Mouse (Mus musculus): ENCODE measurements at regions not wholly inside any gene's neighbourhood (a gene's known extent, or its start where the extent isn't known, plus 50 kb on each side); places are given as distances from the start of the nearest gene placed in this dataset.

DNA sequence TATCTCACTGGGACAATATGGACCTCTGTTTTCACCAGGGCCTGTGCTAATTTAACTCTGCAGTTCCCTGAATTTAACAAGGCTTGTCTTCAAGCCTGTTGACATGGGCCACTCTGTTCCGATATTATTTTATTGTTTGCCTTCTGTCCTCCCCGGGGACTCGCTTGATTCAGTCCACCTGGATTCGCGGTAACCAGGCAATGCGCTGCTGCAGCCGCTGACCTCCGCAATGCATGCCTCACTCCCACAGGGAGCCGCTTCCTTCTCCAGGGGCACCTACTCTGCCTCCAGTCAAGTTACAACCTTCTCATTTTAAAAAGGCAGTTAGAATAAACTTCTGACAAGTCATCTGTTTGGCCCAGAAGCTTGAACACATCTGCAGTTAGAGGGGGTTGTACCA lies 274.3 kb downstream of the Irx1 start:
- H3K27ac ChIP-seq (ENCODE audit: insufficient read depth, low read depth, low read length): no peak overlapping the region
- no peaks in the 10 kb centered on the region for H3K27me3 ChIP-seq (ENCODE audit: control insufficient read depth, insufficient read depth, low read length)
- no peak overlapping the region for H3K4me3 ChIP-seq (ENCODE audit: low read depth, low read length)
- 55% methylated on average over 9 of the region's 9 CpGs for WGBS
- H3K4me1 ChIP-seq (ENCODE audit: control insufficient read depth, insufficient read depth, insufficient read length, low read length): no peaks in the 10 kb centered on the region
- TF ChIP-seq CTCF (IDR thresholded peaks at IDR 0.05; ENCODE audit: extremely low read depth, insufficient read length, insufficient replicate concordance, low read depth, low read length): no peak
- TF ChIP-seq POLR2A (IDR thresholded peaks at IDR 0.05; ENCODE audit: low read depth, low read length): no peak
- H3K36me3 ChIP-seq (ENCODE audit: control insufficient read depth, insufficient read depth, low read length): no peaks in the 10 kb centered on the region

DNA sequence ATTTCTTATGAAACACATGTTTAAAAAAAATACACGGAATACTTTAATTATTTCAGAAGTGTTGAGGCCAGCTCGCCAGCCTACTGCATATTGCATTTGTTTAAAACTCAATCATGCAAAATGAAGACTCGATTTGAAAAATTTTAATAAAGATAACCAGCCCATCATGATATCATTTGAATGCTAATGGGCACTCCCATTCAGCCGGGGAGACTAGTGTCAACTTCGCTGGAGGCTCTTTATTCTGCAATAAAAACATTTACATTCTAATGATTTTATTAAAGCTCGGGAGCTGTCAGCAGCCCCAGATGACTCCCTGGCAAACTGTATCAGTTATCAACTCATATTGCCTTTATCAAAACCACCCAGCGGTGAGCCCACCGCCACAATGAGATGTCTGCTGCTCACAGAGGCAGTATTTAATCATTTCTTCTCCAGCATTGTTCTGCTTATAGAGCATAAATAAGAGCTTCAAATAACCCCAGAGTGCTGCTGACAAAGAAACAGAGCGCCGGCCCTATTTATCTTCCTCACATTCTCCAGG lies 287.4 kb downstream of the Irx1 start:
- H3K4me1 ChIP-seq (ENCODE audit: control insufficient read depth, insufficient read depth, insufficient read length, low read length): no peaks in the 10 kb centered on the region
- TF ChIP-seq POLR2A (IDR thresholded peaks at IDR 0.05; ENCODE audit: low read depth, low read length): no peak
- TF ChIP-seq CTCF (IDR thresholded peaks at IDR 0.05; ENCODE audit: extremely low read depth, insufficient read length, insufficient replicate concordance, low read depth, low read length): no peak
- no peaks in the 10 kb centered on the region for H3K27me3 ChIP-seq (ENCODE audit: control insufficient read depth, insufficient read depth, low read length)
- 78% methylated on average over 10 of the region's 10 CpGs for WGBS
- no peak overlapping the region for H3K4me3 ChIP-seq (ENCODE audit: low read depth, low read length)
- no peaks in the 10 kb centered on the region for H3K36me3 ChIP-seq (ENCODE audit: control insufficient read depth, insufficient read depth, low read length)
- H3K27ac ChIP-seq (ENCODE audit: insufficient read depth, low read depth, low read length): no peak overlapping the region

DNA sequence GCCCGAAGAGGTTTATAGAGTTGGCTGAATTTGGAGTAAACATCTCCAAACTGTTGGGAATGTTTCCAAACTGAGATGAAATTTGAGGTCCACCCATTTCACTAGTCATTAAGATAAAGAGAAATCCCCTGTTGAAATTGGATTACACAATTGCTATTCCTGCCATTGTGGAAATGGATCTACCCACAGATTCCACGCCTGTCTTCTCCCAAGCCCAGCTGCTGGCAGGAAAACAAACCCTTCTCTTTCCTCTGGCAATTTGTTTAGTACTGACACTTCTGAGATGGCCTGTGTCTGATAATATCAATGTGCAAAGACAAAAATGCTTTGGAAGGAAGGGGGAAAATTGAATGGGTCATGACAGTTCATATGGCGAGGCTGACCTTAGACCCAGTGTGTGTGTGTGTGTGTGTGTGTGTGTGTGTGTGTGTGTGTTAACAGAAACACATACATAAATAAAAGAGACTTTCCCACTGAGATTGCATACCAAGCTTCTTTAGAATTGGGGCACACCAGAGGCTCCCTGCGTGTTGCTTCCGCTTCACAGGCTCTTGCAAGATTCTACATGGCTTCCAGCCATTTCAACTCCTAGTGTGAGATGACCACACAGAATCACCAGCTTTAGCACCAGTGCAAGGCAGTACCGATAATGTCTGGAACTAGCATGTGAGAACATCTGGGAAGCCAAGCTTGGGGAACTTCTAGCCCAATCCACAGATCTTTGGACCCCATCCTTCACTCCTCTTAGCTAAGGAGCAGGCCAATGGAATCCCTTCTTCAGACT lies 293.4 kb downstream of the Irx1 start:
- H3K27me3 ChIP-seq (ENCODE audit: control insufficient read depth, insufficient read depth, low read length): no peaks in the 10 kb centered on the region
- WGBS: 79% methylated on average over 6 of the region's 6 CpGs
- H3K4me3 ChIP-seq (ENCODE audit: low read depth, low read length): no peak overlapping the region
- H3K4me1 ChIP-seq (ENCODE audit: control insufficient read depth, insufficient read depth, insufficient read length, low read length): no peaks in the 10 kb centered on the region
- H3K27ac ChIP-seq (ENCODE audit: insufficient read depth, low read depth, low read length): no peak overlapping the region
- H3K36me3 ChIP-seq (ENCODE audit: control insufficient read depth, insufficient read depth, low read length): no peaks in the 10 kb centered on the region
- no peak for TF ChIP-seq CTCF (IDR thresholded peaks at IDR 0.05; ENCODE audit: extremely low read depth, insufficient read length, insufficient replicate concordance, low read depth, low read length)
- no peak for TF ChIP-seq POLR2A (IDR thresholded peaks at IDR 0.05; ENCODE audit: low read depth, low read length)

DNA sequence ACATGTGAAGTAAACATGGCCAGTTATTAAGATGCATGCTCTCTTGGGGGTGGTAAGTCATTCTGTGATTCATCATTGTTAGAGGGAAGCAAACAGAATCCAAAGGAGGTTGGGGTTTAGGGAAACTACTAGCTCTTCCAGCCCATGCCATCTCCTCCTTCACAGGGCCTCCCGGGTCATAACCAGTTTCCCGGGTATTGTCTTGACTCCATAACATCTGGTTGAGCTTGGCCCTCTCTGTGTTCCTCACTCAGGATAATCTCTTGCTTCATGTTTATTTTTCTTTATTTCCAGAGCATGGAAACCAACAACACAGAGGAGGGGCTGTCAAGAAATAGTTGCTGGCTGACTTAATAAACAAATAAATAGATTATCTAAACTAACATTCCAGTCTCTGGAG lies 295.3 kb downstream of the Irx1 start:
- Histone ChIP-seq H3K4me3 (ENCODE audit: low read depth, low read length) (no peak overlapping the region), H3K27ac (ENCODE audit: insufficient read depth, low read depth, low read length) (no peak overlapping the region), H3K4me1 (ENCODE audit: control insufficient read depth, insufficient read depth, insufficient read length, low read length) (no peaks in the 10 kb centered on the region), H3K27me3 (ENCODE audit: control insufficient read depth, insufficient read depth, low read length) (no peaks in the 10 kb centered on the region), H3K36me3 (ENCODE audit: control insufficient read depth, insufficient read depth, low read length) (no peaks in the 10 kb centered on the region)
- no peak for TF ChIP-seq POLR2A (IDR thresholded peaks at IDR 0.05; ENCODE audit: low read depth, low read length)
- TF ChIP-seq CTCF (IDR thresholded peaks at IDR 0.05; ENCODE audit: extremely low read depth, insufficient read length, insufficient replicate concordance, low read depth, low read length): no peak
- WGBS: 70% methylated on average over 2 of the region's 2 CpGs

DNA sequence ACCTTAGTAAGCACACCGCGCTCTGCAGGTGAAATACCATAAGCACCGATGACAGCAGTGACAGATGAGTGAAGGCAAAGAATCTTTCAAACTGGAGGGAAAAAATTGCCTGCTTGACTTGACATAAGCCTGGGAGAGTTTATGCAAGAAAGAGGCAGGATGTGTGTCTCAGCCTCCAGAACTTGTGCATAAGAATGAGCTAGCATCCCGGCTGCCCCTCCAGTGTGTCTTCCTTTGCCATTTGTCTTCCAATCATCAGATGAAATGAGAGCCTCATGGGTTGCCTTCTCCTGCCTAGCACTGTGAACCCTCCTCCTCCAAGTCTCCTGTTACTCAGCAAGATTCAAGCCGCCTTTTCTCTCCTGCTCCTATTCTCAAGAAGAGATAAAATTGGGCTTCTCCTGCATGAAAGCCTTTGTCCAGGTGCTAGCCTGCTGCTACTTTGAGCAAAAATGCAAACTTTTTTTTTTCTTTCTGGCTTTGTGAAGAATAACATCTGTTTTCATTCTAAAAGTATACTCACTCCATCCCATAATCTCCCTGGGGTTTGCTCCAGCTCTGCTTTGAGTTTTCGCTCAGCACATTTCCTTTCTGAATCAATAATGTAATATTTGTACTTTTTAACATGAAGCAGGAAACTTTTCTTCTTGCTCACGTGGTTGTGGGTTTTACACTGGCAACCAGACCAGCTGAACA lies 298.2 kb downstream of the Irx1 start:
- H3K4me1 ChIP-seq (ENCODE audit: control insufficient read depth, insufficient read depth, insufficient read length, low read length): no peaks in the 10 kb centered on the region
- H3K36me3 ChIP-seq (ENCODE audit: control insufficient read depth, insufficient read depth, low read length): no peaks in the 10 kb centered on the region
- 69% methylated on average over 7 of the region's 7 CpGs for WGBS
- no peak overlapping the region for H3K27ac ChIP-seq (ENCODE audit: insufficient read depth, low read depth, low read length)
- H3K27me3 ChIP-seq (ENCODE audit: control insufficient read depth, insufficient read depth, low read length): no peaks in the 10 kb centered on the region
- H3K4me3 ChIP-seq (ENCODE audit: low read depth, low read length): no peak overlapping the region
- TF ChIP-seq POLR2A (IDR thresholded peaks at IDR 0.05; ENCODE audit: low read depth, low read length): no peak
- no peak for TF ChIP-seq CTCF (IDR thresholded peaks at IDR 0.05; ENCODE audit: extremely low read depth, insufficient read length, insufficient replicate concordance, low read depth, low read length)

DNA sequence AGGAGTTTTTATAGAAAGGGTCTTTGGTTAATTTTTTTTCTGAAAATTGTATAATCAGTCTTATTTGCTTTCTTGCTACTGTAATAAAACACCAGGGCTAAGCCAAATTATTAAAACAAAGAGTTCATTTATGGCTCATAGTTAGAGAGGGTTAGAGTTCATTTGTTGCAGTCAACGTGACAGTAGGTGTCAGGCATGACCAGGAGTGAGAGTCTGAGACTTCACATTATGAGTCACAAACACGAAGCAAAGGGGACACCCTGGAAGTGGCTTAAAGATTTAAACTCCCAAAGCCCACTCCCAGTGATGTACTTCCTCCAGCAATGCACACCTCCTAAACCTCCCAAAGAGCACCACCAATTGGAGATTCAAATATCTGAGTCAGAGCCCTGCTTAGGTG lies 305.6 kb downstream of the Irx1 start:
- H3K4me1 ChIP-seq (ENCODE audit: control insufficient read depth, insufficient read depth, insufficient read length, low read length): no peaks in the 10 kb centered on the region
- 32% methylated on average over 2 of the region's 2 CpGs for WGBS
- H3K27ac ChIP-seq (ENCODE audit: insufficient read depth, low read depth, low read length): no peak overlapping the region
- no peaks in the 10 kb centered on the region for H3K27me3 ChIP-seq (ENCODE audit: control insufficient read depth, insufficient read depth, low read length)
- H3K36me3 ChIP-seq (ENCODE audit: control insufficient read depth, insufficient read depth, low read length): no peaks in the 10 kb centered on the region
- TF ChIP-seq CTCF (IDR thresholded peaks at IDR 0.05; ENCODE audit: extremely low read depth, insufficient read length, insufficient replicate concordance, low read depth, low read length): no peak
- TF ChIP-seq POLR2A (IDR thresholded peaks at IDR 0.05; ENCODE audit: low read depth, low read length): no peak
- no peak overlapping the region for H3K4me3 ChIP-seq (ENCODE audit: low read depth, low read length)

DNA sequence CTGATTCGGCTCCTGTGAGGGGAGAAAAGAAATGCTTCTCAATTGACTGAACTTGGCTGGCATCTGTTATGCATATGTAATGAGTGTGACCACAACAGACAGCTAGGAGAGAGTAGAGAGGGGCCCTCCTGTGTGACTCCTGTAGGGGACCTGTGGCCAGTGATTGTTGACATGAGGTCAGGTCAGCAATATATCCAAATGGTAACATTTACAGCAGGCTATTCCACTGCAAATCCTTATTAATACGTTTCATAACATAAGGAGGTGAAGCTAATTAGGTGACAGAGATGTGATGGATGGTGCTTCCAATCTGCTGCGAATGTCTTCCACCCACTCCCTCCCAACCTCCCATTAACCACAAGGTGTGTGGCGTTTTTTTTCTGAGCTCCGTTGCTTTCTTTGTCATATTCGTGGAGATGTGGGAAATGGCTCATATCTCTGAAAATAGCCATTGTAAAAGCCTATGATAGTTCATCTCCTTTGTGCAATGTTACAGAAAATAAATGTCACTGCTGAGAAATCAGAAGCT lies 309.5 kb downstream of the Irx1 start:
- Histone ChIP-seq H3K27ac (ENCODE audit: insufficient read depth, low read depth, low read length) (no peak overlapping the region), H3K4me1 (ENCODE audit: control insufficient read depth, insufficient read depth, insufficient read length, low read length) (no peaks in the 10 kb centered on the region), H3K27me3 (ENCODE audit: control insufficient read depth, insufficient read depth, low read length) (no peaks in the 10 kb centered on the region), H3K4me3 (ENCODE audit: low read depth, low read length) (no peak overlapping the region), H3K36me3 (ENCODE audit: control insufficient read depth, insufficient read depth, low read length) (no peaks in the 10 kb centered on the region)
- TF ChIP-seq POLR2A (IDR thresholded peaks at IDR 0.05; ENCODE audit: low read depth, low read length): no peak
- WGBS: 36% methylated on average over 6 of the region's 6 CpGs

All from small intestine, adult 2 months (tissue).